Mouse (Mus musculus): ENCODE data around the gene Eed. TPM values are rescaled to one million over a fixed set of nuclear protein-coding genes. Genes with fewer than 3 reads are reported as not detected.

Eed gene
- 78.8 TPM for polyA plus RNA-seq (2014; fragmentation: Illumina TruSeq; extraction: RNeasy Lipid Tissue Mini Kit (QIAGEN cat#74804); ENCODE audit: low read depth, low replicate concordance)

GRCm38 (mm10) chr7:89980485-89981422, at the start of gene Eed:
Gene Eed, minus strand, starts transcription at chr7:89980983.

GRCm38 (mm10) chr7:89940571-89941463, 40.0 kb downstream of the Eed start, which contains the start of gene Hikeshi:
Gene Hikeshi, minus strand, starts transcription at chr7:89941204.

Other genes with a start within 250 kb of the Eed start
- not detected for gene Ccdc81, start 77.4 kb downstream of the Eed start, polyA plus RNA-seq (2014; fragmentation: Illumina TruSeq; extraction: RNeasy Lipid Tissue Mini Kit (QIAGEN cat#74804); ENCODE audit: low read depth, low replicate concordance)
- 111 TPM for gene Hikeshi, start 39.8 kb downstream of the Eed start, polyA plus RNA-seq (2014; fragmentation: Illumina TruSeq; extraction: RNeasy Lipid Tissue Mini Kit (QIAGEN cat#74804); ENCODE audit: low read depth, low replicate concordance)
- gene Picalm, start 149.2 kb upstream of the Eed start, polyA plus RNA-seq (2014; fragmentation: Illumina TruSeq; extraction: RNeasy Lipid Tissue Mini Kit (QIAGEN cat#74804); ENCODE audit: low read depth, low replicate concordance), result 766 TPM

All from kidney, adult 10 weeks (tissue).